Comparison of ENCODE assay signal across 18 mouse cellular contexts in genomic region chr6:111725969-111726368, GRCm38 (mm10).
DNase-seq lines count a peak whose midpoint lies in the region; ATAC-seq lines count a peak whose summit lies in the region.
"Had no signal": no experiment of that assay in that cellular context is flagged by ENCODE, and none has a peak within 500 bp of the region (broad histone marks: within the 10 kb centered on the region; RNA-seq: fewer than 3 reads in every experiment).

No protein-coding gene starts in this region.

- H3K4me3 ChIP-seq in heart, embryonic 10.5 days, result no peak overlapping the region
- no peak overlapping the region for H3K4me3 ChIP-seq in heart, embryonic 15.5 days
- no peak overlapping the region for H3K4me3 ChIP-seq in forebrain, embryonic 11.5 days (ENCODE audit: low read depth, low read length)
- H3K4me3 ChIP-seq: embryonic facial prominence, embryonic 10.5 days; hindbrain, embryonic 10.5 days; intestine, embryonic 15.5 days had no signal

- H3K4me1 ChIP-seq in heart, embryonic 10.5 days, result peaks cover 9% of the 10 kb centered on the region; the same call in 1 of the 2 replicates
- H3K4me1 ChIP-seq in heart, embryonic 15.5 days (replicated peaks), result peaks cover 11% of the 10 kb centered on the region; the same call in 1 of the 2 replicates
- H3K4me1 ChIP-seq in forebrain, embryonic 11.5 days (replicated peaks; ENCODE audit: control insufficient read depth, insufficient read depth, low read length), result no peaks in the 10 kb centered on the region
- H3K4me1 ChIP-seq: embryonic facial prominence, embryonic 10.5 days; hindbrain, embryonic 10.5 days; intestine, embryonic 15.5 days had no signal

- no peaks in the 10 kb centered on the region for H3K27me3 ChIP-seq in heart, embryonic 10.5 days (ENCODE audit: insufficient read depth, poor library complexity, severe bottlenecking)
- H3K27me3 ChIP-seq in heart, embryonic 15.5 days, result no peaks in the 10 kb centered on the region
- no peaks in the 10 kb centered on the region for H3K27me3 ChIP-seq in forebrain, embryonic 11.5 days (ENCODE audit: control insufficient read depth, insufficient read depth, low read length)
- H3K27me3 ChIP-seq: intestine, embryonic 15.5 days had no signal

- no peak overlapping the region for H3K27ac ChIP-seq in heart, embryonic 10.5 days
- H3K27ac ChIP-seq in heart, embryonic 15.5 days, result 0 out of 2 replicates have a peak overlapping the region, but pooled peaks have one; percentile 7
- no peak overlapping the region for H3K27ac ChIP-seq in forebrain, embryonic 11.5 days (ENCODE audit: low read depth, low read length)
- H3K27ac ChIP-seq: embryonic facial prominence, embryonic 10.5 days; hindbrain, embryonic 10.5 days; hindbrain, embryonic 14.5 days; intestine, embryonic 15.5 days had no signal

- peak; percentile 17 to 54 for DNase-seq in heart, adult 18-20 months
- no peak for DNase-seq in heart, embryonic 10.5 days (ENCODE audit: low spot score)
- DNase-seq in heart, adult 9 months (ENCODE audit: low spot score in 2 of 2), result peak; percentile 6 to 19
- no peak for DNase-seq in ovary, postnatal 14 days (ENCODE audit: low spot score)
- no peak for DNase-seq in cerebellum, postnatal 10 days
- no peak for DNase-seq in forebrain, embryonic 11.5 days (ENCODE audit: low spot score)
- DNase-seq: adrenal gland, postnatal 14 days; cerebellum, adult 11-12 months; cerebellum, adult 9-10 months; cerebellum, postnatal 36 days; gastrocnemius, postnatal 36 days; kidney, adult 18-20 months had no signal

- ATAC-seq in heart, embryonic 15.5 days (replicated peaks; ENCODE audit: insufficient number of reproducible peaks, insufficient read depth, low FRiP score, low read depth), result no peak
- ATAC-seq in forebrain, embryonic 11.5 days (replicated peaks; ENCODE audit: low FRiP score), result no peak
- ATAC-seq: forebrain, embryonic 14.5 days; intestine, embryonic 15.5 days had no signal

- no peak overlapping the region for H3K4me2 ChIP-seq in heart, embryonic 15.5 days
- no peak overlapping the region for H3K4me2 ChIP-seq in forebrain, embryonic 11.5 days (ENCODE audit: low read depth, low read length, severe bottlenecking)
- H3K4me2 ChIP-seq: hindbrain, embryonic 14.5 days; intestine, embryonic 15.5 days had no signal

- no peaks in the 10 kb centered on the region for H3K36me3 ChIP-seq in heart, embryonic 10.5 days
- H3K36me3 ChIP-seq in heart, embryonic 15.5 days, result no peaks in the 10 kb centered on the region
- H3K36me3 ChIP-seq in forebrain, embryonic 11.5 days (ENCODE audit: control insufficient read depth, insufficient read depth, low read length), result no peaks in the 10 kb centered on the region
- H3K36me3 ChIP-seq: embryonic facial prominence, embryonic 10.5 days; hindbrain, embryonic 10.5 days; intestine, embryonic 15.5 days had no signal

- H3K9me3 ChIP-seq in heart, embryonic 10.5 days, result no peaks in the 10 kb centered on the region
- no peaks in the 10 kb centered on the region for H3K9me3 ChIP-seq in heart, embryonic 15.5 days (replicated peaks)
- no peaks in the 10 kb centered on the region for H3K9me3 ChIP-seq in forebrain, embryonic 11.5 days (ENCODE audit: control insufficient read depth, low read length)
- H3K9me3 ChIP-seq: embryonic facial prominence, embryonic 10.5 days; hindbrain, embryonic 10.5 days; intestine, embryonic 15.5 days had no signal

- no peak overlapping the region for H3K9ac ChIP-seq in heart, embryonic 15.5 days
- H3K9ac ChIP-seq in forebrain, embryonic 11.5 days (ENCODE audit: low read length), result no peak overlapping the region
- H3K9ac ChIP-seq: hindbrain, embryonic 14.5 days; intestine, embryonic 15.5 days had no signal

Comparison
In these comparisons a context has a peak if more than half of its experiments do, and no peak if none do; other contexts are left out.
1. DNase-seq: peak in heart, adult 18-20 months (2 of 2) and heart, adult 9 months (2 of 2); none in heart, embryonic 10.5 days (single experiment), ovary, postnatal 14 days (single experiment), cerebellum, postnatal 10 days (0 of 2) and forebrain, embryonic 11.5 days (single experiment).